Mouse (Mus musculus) MEL-GATA-1-ER (cell line): ENCODE measurements at regions not wholly inside any gene's neighbourhood (a gene's known extent, or its start where the extent isn't known, plus 50 kb on each side); places are given as distances from the start of the nearest gene placed in this dataset.
A peak's percentile ranks its signal among the peaks of the same experiment; 100 is the strongest.
"Not testable (repeated sequence)": the region's sequence is repeated elsewhere in the genome, so short reads cannot be mapped to it uniquely, and the experiment has no call there.

Experiments
- DNase-seq: peaks from one replicate; pipeline ENCODE4 v3.0.0-alpha.2; 2012; ENCODE audit warnings: low read depth; ENCODE audit errors: extremely low read depth

GRCm38 (mm10) chr6:109814990-109815389, 830.4 kb upstream of the Grm7 start:
- DNase-seq, result no peak

GRCm38 (mm10) chr6:109848313-109848712, 797.1 kb upstream of the Grm7 start:
- no peak for DNase-seq

GRCm38 (mm10) chr6:109855806-109856205, 789.6 kb upstream of the Grm7 start:
- no peak for DNase-seq

GRCm38 (mm10) chr6:109863411-109863810, 782.0 kb upstream of the Grm7 start:
- DNase-seq, result no peak

- DNase-seq, result no peak
Measured at GRCm38 (mm10) chr6:109874187-109874586, 771.2 kb upstream of the Grm7 start.

- no peak for DNase-seq
Measured at GRCm38 (mm10) chr6:109874625-109875040, 770.7 kb upstream of the Grm7 start.

GRCm38 (mm10) chr6:109875548-109875947, 769.8 kb upstream of the Grm7 start:
- DNase-seq, result peak; percentile 15

GRCm38 (mm10) chr6:109879145-109879544, 766.2 kb upstream of the Grm7 start:
- DNase-seq, result no peak

- DNase-seq, result no peak
Measured at GRCm38 (mm10) chr6:109923780-109924179, 721.6 kb upstream of the Grm7 start.

- no peak for DNase-seq
Measured at GRCm38 (mm10) chr6:109948491-109948890, 696.9 kb upstream of the Grm7 start.

- no peak for DNase-seq
Measured at GRCm38 (mm10) chr6:109948928-109949327, 696.5 kb upstream of the Grm7 start.

GRCm38 (mm10) chr6:109957901-109958300, 687.5 kb upstream of the Grm7 start:
- not testable (repeated sequence) for DNase-seq
